Mouse (Mus musculus): ENCODE measurements around the gene Gdf3. TPM values are rescaled to one million over a fixed set of nuclear protein-coding genes. Genes with fewer than 3 reads are reported as not detected.

Gdf3 gene
- polyA plus RNA-seq, 1 experiment from 2014 or later: not detected

GRCm38 (mm10) chr6:122636666-122637065, 26.8 kb upstream of the Gdf3 start:
- H3K4me2 ChIP-seq (ENCODE audit: low read length): no peak overlapping the region
- TF ChIP-seq CTCF (IDR thresholded peaks at IDR 0.05; ENCODE audit: low read depth): no peak
- no peak overlapping the region for H3K9ac ChIP-seq (ENCODE audit: low read depth, low read length)
- 67% methylated on average over 3 of the region's 3 CpGs for WGBS
- no peaks in the 10 kb centered on the region for H3K36me3 ChIP-seq (ENCODE audit: insufficient read depth, low read length)
- no peaks in the 10 kb centered on the region for H3K27me3 ChIP-seq (ENCODE audit: insufficient read depth, low read length)
- no peaks in the 10 kb centered on the region for H3K4me1 ChIP-seq (replicated peaks; ENCODE audit: insufficient read depth, low read length)
- no peak overlapping the region for H3K4me3 ChIP-seq (replicated peaks; ENCODE audit: low read depth, low read length)
- H3K9me3 ChIP-seq (replicated peaks; ENCODE audit: low read length): no peaks in the 10 kb centered on the region
- no peak for DNase-seq (ENCODE audit: low spot score)
- H3K27ac ChIP-seq: no peak overlapping the region
- no peak for ATAC-seq (replicated peaks; ENCODE audit: low FRiP score, low read depth)

DNA sequence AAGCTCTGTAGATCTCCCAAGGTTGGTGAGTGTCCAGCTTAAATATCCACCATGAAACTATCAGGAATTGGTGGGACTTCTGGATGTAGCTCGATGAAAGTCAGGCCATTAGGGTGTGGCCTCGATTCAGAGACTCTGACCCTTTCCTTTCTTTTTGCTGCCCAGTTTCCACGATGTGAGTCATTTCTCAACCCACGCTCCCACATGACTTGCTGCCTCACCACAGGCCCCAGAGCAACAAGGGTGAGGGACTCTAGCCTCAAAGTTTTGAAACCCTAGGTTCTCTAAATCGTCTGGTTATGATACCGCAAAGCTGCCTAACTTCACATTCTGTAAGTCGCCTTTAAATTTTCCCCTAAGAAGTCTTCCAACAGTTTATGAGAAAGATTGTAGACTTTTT, 25.4 kb upstream of the Gdf3 start:
- Histone ChIP-seq H3K9me3 (replicated peaks; ENCODE audit: low read length) (no peaks in the 10 kb centered on the region), H3K4me3 (replicated peaks; ENCODE audit: low read depth, low read length) (no peak overlapping the region), H3K27ac (no peak overlapping the region), H3K27me3 (ENCODE audit: insufficient read depth, low read length) (no peaks in the 10 kb centered on the region), H3K36me3 (ENCODE audit: insufficient read depth, low read length) (no peaks in the 10 kb centered on the region), H3K9ac (ENCODE audit: low read depth, low read length) (no peak overlapping the region), H3K4me1 (replicated peaks; ENCODE audit: insufficient read depth, low read length) (no peaks in the 10 kb centered on the region), H3K4me2 (ENCODE audit: low read length) (no peak overlapping the region)
- DNase-seq (ENCODE audit: low spot score) (no peak), ATAC-seq (replicated peaks; ENCODE audit: low FRiP score, low read depth) (no peak)
- TF ChIP-seq CTCF (IDR thresholded peaks at IDR 0.05; ENCODE audit: low read depth): no peak
- 80% methylated on average over 7 of the region's 7 CpGs for WGBS

DNA sequence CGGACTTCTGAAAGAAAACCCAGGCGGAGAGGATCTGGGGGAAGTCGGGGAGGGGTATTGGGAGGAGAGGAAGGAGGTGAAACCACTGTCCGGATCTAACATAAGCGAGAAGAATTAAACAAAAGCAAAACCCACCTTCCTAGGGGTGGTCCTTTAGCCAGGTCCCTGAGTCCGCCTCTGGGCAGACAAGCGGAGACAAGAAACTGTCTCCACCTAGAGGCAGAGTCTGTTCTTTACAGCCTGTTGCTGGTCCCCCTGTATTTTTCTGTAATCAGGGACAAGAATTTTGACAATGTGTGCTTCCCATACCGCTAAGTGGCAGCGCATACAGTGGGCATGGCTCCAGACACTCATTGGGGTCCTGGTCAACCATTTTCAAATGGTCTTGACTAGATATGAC, 23.5 kb upstream of the Gdf3 start:
- Histone ChIP-seq H3K9me3 (replicated peaks; ENCODE audit: low read length) (no peaks in the 10 kb centered on the region), H3K4me3 (replicated peaks; ENCODE audit: low read depth, low read length) (no peak overlapping the region), H3K27ac (no peak overlapping the region), H3K27me3 (ENCODE audit: insufficient read depth, low read length) (no peaks in the 10 kb centered on the region), H3K4me2 (ENCODE audit: low read length) (no peak overlapping the region), H3K4me1 (replicated peaks; ENCODE audit: insufficient read depth, low read length) (no peaks in the 10 kb centered on the region), H3K9ac (ENCODE audit: low read depth, low read length) (no peak overlapping the region), H3K36me3 (ENCODE audit: insufficient read depth, low read length) (no peaks in the 10 kb centered on the region)
- ATAC-seq (replicated peaks; ENCODE audit: low FRiP score, low read depth): no peak
- TF ChIP-seq CTCF (IDR thresholded peaks at IDR 0.05; ENCODE audit: low read depth): peak; percentile 54
- WGBS: 57% methylated on average over 9 of the region's 9 CpGs
- DNase-seq (ENCODE audit: low spot score): peak; percentile 20

DNA sequence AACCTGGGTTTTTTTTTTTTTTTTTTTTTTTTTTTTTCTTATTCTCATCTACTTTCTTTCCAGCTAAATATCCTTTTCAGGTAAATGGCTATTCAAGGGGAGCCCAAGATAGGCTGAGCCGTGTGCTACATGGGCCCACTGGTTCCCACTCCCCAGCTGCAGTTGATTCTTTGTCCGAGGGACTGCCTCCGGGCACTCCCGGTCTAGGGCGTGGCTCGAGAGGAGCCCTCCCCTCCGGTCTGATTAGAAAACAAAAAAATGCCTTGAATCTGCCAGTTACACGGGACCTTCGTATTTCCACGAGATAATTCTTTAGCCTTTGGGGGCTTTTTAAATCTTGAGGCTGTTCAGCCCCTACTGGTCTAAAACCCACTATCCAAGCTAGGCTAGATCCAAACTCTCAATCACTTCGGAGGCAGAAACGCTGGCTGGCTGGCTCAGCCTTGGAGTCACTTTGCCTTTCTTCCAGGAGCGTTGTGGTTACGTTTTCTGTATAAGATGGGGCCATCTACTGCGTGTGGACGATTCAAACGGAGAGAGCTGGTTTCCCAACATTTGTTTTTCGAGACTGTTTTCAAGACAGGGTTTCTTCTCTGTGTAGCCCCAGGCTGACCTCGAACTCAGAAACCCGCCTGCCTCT, 17.7 kb upstream of the Gdf3 start:
- TF ChIP-seq CTCF (IDR thresholded peaks at IDR 0.05; ENCODE audit: low read depth): no peak
- no peak for DNase-seq (ENCODE audit: low spot score)
- no peak for ATAC-seq (replicated peaks; ENCODE audit: low FRiP score, low read depth)
- H3K4me1 ChIP-seq (replicated peaks; ENCODE audit: insufficient read depth, low read length): no peaks in the 10 kb centered on the region
- no peaks in the 10 kb centered on the region for H3K27me3 ChIP-seq (ENCODE audit: insufficient read depth, low read length)
- no peaks in the 10 kb centered on the region for H3K9me3 ChIP-seq (replicated peaks; ENCODE audit: low read length)
- no peaks in the 10 kb centered on the region for H3K36me3 ChIP-seq (ENCODE audit: insufficient read depth, low read length)
- WGBS: 39% methylated on average over 20 of the region's 20 CpGs
- H3K27ac ChIP-seq: no peak overlapping the region
- no peak overlapping the region for H3K9ac ChIP-seq (ENCODE audit: low read depth, low read length)
- no peak overlapping the region for H3K4me3 ChIP-seq (replicated peaks; ENCODE audit: low read depth, low read length)
- peak overlapping the region; percentile 39 for H3K4me2 ChIP-seq (ENCODE audit: low read length)

GRCm38 (mm10) chr6:122626110-122626509, 16.2 kb upstream of the Gdf3 start, which contains the start of gene Dppa3:
Dppa3 (plus strand) TSS chr6:122626410.
- DNase-seq (ENCODE audit: low spot score): no peak
- ATAC-seq (replicated peaks; ENCODE audit: low FRiP score, low read depth): no peak
- WGBS: 91% methylated on average over 8 of the region's 8 CpGs
- Histone ChIP-seq H3K4me2 (ENCODE audit: low read length) (no peak within 1 kb of the TSS), H3K9me3 (replicated peaks; ENCODE audit: low read length) (no peaks in the 10 kb centered on the region), H3K4me3 (replicated peaks; ENCODE audit: low read depth, low read length) (no peak within 1 kb of the TSS), H3K9ac (ENCODE audit: low read depth, low read length) (no peak within 1 kb of the TSS), H3K36me3 (ENCODE audit: insufficient read depth, low read length) (no peaks in the 10 kb centered on the region), H3K27ac (no peak within 1 kb of the TSS), H3K27me3 (ENCODE audit: insufficient read depth, low read length) (no peaks in the 10 kb centered on the region), H3K4me1 (replicated peaks; ENCODE audit: insufficient read depth, low read length) (no peaks in the 10 kb centered on the region)
- no peak for TF ChIP-seq CTCF (IDR thresholded peaks at IDR 0.05; ENCODE audit: low read depth)

DNA sequence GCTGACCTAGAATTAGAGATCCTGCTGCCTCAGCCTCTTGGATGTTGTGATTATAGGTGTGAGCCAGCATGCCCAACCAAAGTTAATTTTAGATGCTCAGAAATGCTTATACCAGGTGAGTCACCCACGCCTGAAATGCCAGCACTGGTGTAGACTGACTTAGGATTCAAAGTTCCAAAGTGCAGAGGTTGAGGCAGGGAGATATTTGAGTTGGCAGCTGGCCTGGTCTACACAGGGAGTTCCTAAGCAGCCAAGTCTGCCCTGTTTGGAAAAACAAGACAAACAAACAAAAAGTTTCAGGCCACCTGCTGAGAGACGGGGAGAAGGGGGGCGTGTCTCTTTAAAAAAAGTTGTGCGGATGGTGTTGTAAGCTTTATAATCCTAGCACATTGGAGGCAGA, 15.3 kb upstream of the Gdf3 start:
- H3K36me3 ChIP-seq (ENCODE audit: insufficient read depth, low read length): no peaks in the 10 kb centered on the region
- H3K4me3 ChIP-seq (replicated peaks; ENCODE audit: low read depth, low read length): no peak overlapping the region
- 76% methylated on average over 4 of the region's 4 CpGs for WGBS
- H3K9me3 ChIP-seq (replicated peaks; ENCODE audit: low read length): no peaks in the 10 kb centered on the region
- H3K9ac ChIP-seq (ENCODE audit: low read depth, low read length): no peak overlapping the region
- no peak for TF ChIP-seq CTCF (IDR thresholded peaks at IDR 0.05; ENCODE audit: low read depth)
- no peaks in the 10 kb centered on the region for H3K27me3 ChIP-seq (ENCODE audit: insufficient read depth, low read length)
- no peak for ATAC-seq (replicated peaks; ENCODE audit: low FRiP score, low read depth)
- no peak overlapping the region for H3K4me2 ChIP-seq (ENCODE audit: low read length)
- H3K27ac ChIP-seq: no peak overlapping the region
- H3K4me1 ChIP-seq (replicated peaks; ENCODE audit: insufficient read depth, low read length): no peaks in the 10 kb centered on the region
- DNase-seq (ENCODE audit: low spot score): no peak

DNA sequence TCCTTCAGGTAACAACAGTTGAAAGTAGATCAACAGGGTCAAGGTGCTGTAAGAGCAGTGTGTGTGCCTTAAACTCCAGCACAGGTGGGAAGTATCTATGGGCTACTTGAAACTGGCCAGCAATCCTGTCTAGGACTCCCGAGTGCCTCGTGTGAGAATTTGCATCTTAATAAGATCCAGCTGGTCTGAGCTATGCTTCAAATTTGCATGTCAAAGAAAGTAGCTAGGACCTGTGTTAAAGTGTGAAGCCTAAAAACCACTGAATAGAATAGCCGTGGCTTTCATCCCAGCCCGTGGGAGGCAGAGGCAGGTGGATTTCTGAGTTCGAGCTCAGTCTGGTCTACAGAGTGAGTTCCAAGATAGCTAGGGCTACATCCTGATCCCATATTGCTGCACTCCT, 14.6 kb upstream of the Gdf3 start:
- TF ChIP-seq CTCF (IDR thresholded peaks at IDR 0.05; ENCODE audit: low read depth): no peak
- H3K27ac ChIP-seq: no peak overlapping the region
- no peak overlapping the region for H3K4me3 ChIP-seq (replicated peaks; ENCODE audit: low read depth, low read length)
- no peaks in the 10 kb centered on the region for H3K4me1 ChIP-seq (replicated peaks; ENCODE audit: insufficient read depth, low read length)
- DNase-seq (ENCODE audit: low spot score) (no peak), ATAC-seq (replicated peaks; ENCODE audit: low FRiP score, low read depth) (no peak)
- H3K4me2 ChIP-seq (ENCODE audit: low read length): no peak overlapping the region
- H3K36me3 ChIP-seq (ENCODE audit: insufficient read depth, low read length): no peaks in the 10 kb centered on the region
- 53% methylated on average over 5 of the region's 5 CpGs for WGBS
- no peaks in the 10 kb centered on the region for H3K27me3 ChIP-seq (ENCODE audit: insufficient read depth, low read length)
- H3K9ac ChIP-seq (ENCODE audit: low read depth, low read length): no peak overlapping the region
- H3K9me3 ChIP-seq (replicated peaks; ENCODE audit: low read length): no peaks in the 10 kb centered on the region
